Mouse (Mus musculus) ES-E14 (cell line): ENCODE results near the gene Cpne8. TPM values are rescaled to one million over a fixed set of nuclear protein-coding genes. Genes with fewer than 3 reads are reported as not detected.

ENCODE experiments used
- DNase-seq: peaks from one replicate; pipeline ENCODE4 v3.0.0-alpha.2; 2013; ENCODE audit warnings: low read depth, low spot score
- H3K27ac ChIP-seq: 2 replicates; pipeline ENCODE4 v1.5.1; 2012; ENCODE audit warnings: low read depth, mild to moderate bottlenecking, low read length, moderate library complexity, mixed read lengths; ENCODE audit not compliant: poor library complexity, insufficient read depth, severe bottlenecking
- H3K36me3 ChIP-seq: 2 replicates; pipeline ENCODE4 v1.6.1; 2012; ENCODE audit warnings: mild to moderate bottlenecking, low read length, moderate library complexity, mixed read lengths; ENCODE audit not compliant: control insufficient read depth, poor library complexity, insufficient read depth, severe bottlenecking
- H3K4me1 ChIP-seq, 2 experiments: fragments of 150-350 bp in 1 of 2; sonication (generic) in 1 of 2; 2 replicates each; pipeline ENCODE4 v1.6.1; 2012; ENCODE audit warnings: low read length in 2 of 2, mild to moderate bottlenecking in 1 of 2, mixed read lengths in 1 of 2; ENCODE audit not compliant: control insufficient read depth in 2 of 2, insufficient read depth in 2 of 2, poor library complexity in 1 of 2
- H3K4me3 ChIP-seq, 2 experiments: fragments of 150-350 bp in 1 of 2; sonication (generic) in 1 of 2; 2 replicates each; pipeline ENCODE4 v1.5.1; 2012; ENCODE audit warnings: low read length in 2 of 2, low read depth in 1 of 2, mild to moderate bottlenecking in 1 of 2, mixed read lengths in 1 of 2; ENCODE audit not compliant: insufficient read depth in 1 of 2, poor library complexity in 1 of 2, severe bottlenecking in 1 of 2
- H3K9ac ChIP-seq: 2 replicates; pipeline ENCODE4 v1.6.1; 2012; ENCODE audit warnings: low read depth, mild to moderate bottlenecking, low read length, mixed read lengths; ENCODE audit not compliant: poor library complexity, insufficient read depth, severe bottlenecking
- H3K9me3 ChIP-seq: fragments of 150-350 bp; sonication (generic); 2 replicates; pipeline ENCODE4 v1.6.1; 2012; ENCODE audit warnings: low read depth, mild to moderate bottlenecking, low read length; ENCODE audit not compliant: control insufficient read depth, insufficient read depth
- CHD2 ChIP-seq: IDR thresholded peaks from 2 replicates; pipeline ENCODE4 v1.6.1; 2014; ENCODE audit warnings: mild to moderate bottlenecking, low read depth, low read length, inconsistent platforms
- HCFC1 ChIP-seq: IDR thresholded peaks from 2 replicates; pipeline ENCODE4 v1.6.1; 2012; ENCODE audit warnings: low read length, inconsistent platforms, borderline replicate concordance; ENCODE audit not compliant: insufficient read depth
- MAFK ChIP-seq: IDR thresholded peaks from 2 replicates; pipeline ENCODE4 v1.6.1; 2014; ENCODE audit warnings: mild to moderate bottlenecking, low read depth, low read length, inconsistent platforms; ENCODE audit not compliant: insufficient read depth
- ZC3H11A ChIP-seq: IDR thresholded peaks from 2 replicates; pipeline ENCODE4 v1.6.1; 2012; ENCODE audit warnings: low read depth, mild to moderate bottlenecking, inconsistent platforms, low read length, borderline replicate concordance
- ZNF384 ChIP-seq: IDR thresholded peaks from 2 replicates; pipeline ENCODE4 v1.6.1; 2012; ENCODE audit warnings: low read depth, low read length, inconsistent platforms
- in situ Hi-C, 2 experiments: fragments of 600-800 bp; cut with MboI; formaldehyde crosslinking; loops; one replicate each; pipeline ENCODE4 v1.15.1; 2025; ENCODE audit warnings: low sequenced_read_pairs in 2 of 2, inconsistent platforms in 1 of 2; ENCODE audit not compliant: unreplicated experiment in 2 of 2
- total RNA-seq: library from RNA; depleted of rRNA; stranded (reverse); fragments of 300-350 nt; gene quantifications from 2 replicates; pipeline ENCODE4 v1.2.3, GENCODE M21; 2012; rRNA removed

Cpne8 gene
- 5.8 and 6.8 TPM in 2 replicates for total RNA-seq

GRCm38 (mm10) chr15:90678985-90679759, at the start of gene Cpne8:
Gene Cpne8, minus strand, starts transcription at chr15:90679432.
- peak; percentile 35 for DNase-seq
- in situ Hi-C loops: loop anchor here in 1 of 2 experiments (25.0 kb wide), 1 partner anchor 442 kb away; no protein-coding TSS in a partner anchor
- TF ChIP-seq HCFC1 (no peak), MAFK (no peak), ZC3H11A (no peak), ZNF384 (no peak; the same call in 1 of the 2 replicates), CHD2 (no peak)
- peak within 1 kb of the TSS; percentile 50 for H3K9ac ChIP-seq
- H3K36me3 ChIP-seq: no peaks in the 10 kb centered on the region
- H3K9me3 ChIP-seq: no peaks in the 10 kb centered on the region
- no peak within 1 kb of the TSS for H3K27ac ChIP-seq
- H3K4me1 ChIP-seq: peaks cover 0 to 2% of the 10 kb centered on the region in 2 experiments; a peak in 2 of 4 replicates
- peak within 1 kb of the TSS; percentile 62 to 84 for H3K4me3 ChIP-seq

GRCm38 (mm10) chr15:90717717-90718116, 38.5 kb upstream of the Cpne8 start:
- no peak for DNase-seq
- Histone ChIP-seq H3K4me1 (no peaks in the 10 kb centered on the region), H3K36me3 (no peaks in the 10 kb centered on the region), H3K27ac (no peak overlapping the region), H3K9me3 (no peaks in the 10 kb centered on the region), H3K4me3 (no peak overlapping the region), H3K9ac (no peak overlapping the region)
- in situ Hi-C loops: no loop called here
- TF ChIP-seq ZC3H11A (no peak), ZNF384 (no peak), HCFC1 (no peak), CHD2 (no peak), MAFK (no peak)

GRCm38 (mm10) chr15:90709296-90709695, 30.1 kb upstream of the Cpne8 start:
- DNase-seq: no peak
- TF ChIP-seq MAFK (no peak), HCFC1 (no peak), ZC3H11A (no peak), ZNF384 (no peak), CHD2 (no peak)
- Histone ChIP-seq H3K27ac (no peak overlapping the region), H3K36me3 (no peaks in the 10 kb centered on the region), H3K4me3 (no peak overlapping the region), H3K4me1 (no peaks in the 10 kb centered on the region; a peak in 1 of 4 replicates), H3K9me3 (no peaks in the 10 kb centered on the region; the same call in 1 of the 2 replicates), H3K9ac (no peak overlapping the region)
- in situ Hi-C loops: no loop called here

- DNase-seq: no peak
- Histone ChIP-seq H3K9ac (no peak overlapping the region), H3K36me3 (no peaks in the 10 kb centered on the region), H3K4me1 (no peaks in the 10 kb centered on the region; a peak in 1 of 4 replicates), H3K27ac (no peak overlapping the region), H3K4me3 (no peak overlapping the region), H3K9me3 (no peaks in the 10 kb centered on the region; the same call in 1 of the 2 replicates)
- peak; percentile 40; the same call in 1 of the 2 replicates for TF ChIP-seq ZNF384
- no peak for TF ChIP-seq MAFK
- in situ Hi-C loops: no loop called here
Measured at GRCm38 (mm10) chr15:90704314-90704713, 25.1 kb upstream of the Cpne8 start.
